Mouse (Mus musculus): Measurements from ENCODE around the gene Chst8.

Chst8 gene

DNA sequence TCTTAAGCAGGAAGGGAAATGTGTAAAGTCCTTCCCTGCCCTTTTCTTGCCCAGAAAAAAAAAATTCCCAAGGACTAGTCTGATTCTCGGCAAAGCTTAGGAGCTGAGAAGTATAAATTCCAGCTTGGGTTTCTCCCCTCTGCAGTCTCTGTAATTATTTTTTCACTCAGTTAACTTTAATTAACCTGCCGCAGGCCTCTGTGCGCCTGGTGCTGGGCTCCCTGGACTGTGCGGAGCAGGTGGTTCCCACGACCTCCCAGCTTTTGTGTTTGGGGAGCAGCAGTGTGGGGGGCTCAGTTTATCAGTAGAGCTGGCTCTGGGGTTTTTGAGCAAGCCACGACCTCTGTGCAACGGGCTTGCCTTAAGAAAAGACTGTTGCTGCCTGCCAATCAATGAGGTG lies 62.2 kb downstream of the Chst8 start:
- DNase-seq (ENCODE audit: low read depth, low spot score): no peak
- H3K36me3 ChIP-seq (ENCODE audit: control insufficient read depth, insufficient read depth, low read length, poor library complexity, severe bottlenecking): no peaks in the 10 kb centered on the region
- H3K27me3 ChIP-seq (ENCODE audit: control insufficient read depth, insufficient read depth, low read length, poor library complexity, severe bottlenecking): no peaks in the 10 kb centered on the region

DNA sequence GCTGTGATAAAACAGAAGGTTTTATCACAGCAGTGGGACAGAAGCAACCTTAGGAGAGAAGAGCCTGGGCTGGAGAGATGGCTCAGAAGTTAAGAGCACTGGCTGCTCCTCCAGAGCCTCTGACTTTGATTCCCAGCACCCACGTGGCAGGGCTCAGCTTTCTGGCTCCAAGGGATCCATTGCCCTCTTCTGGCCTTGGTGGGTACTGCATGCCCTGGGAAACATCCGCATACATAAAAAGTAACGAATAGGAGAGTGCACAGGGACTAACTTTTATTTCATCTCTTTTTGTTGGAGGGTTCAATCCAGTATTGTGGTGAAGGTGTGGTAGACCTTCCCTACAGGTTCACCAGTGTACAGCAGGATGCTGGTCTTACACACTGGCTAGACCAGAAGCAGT lies 62.8 kb downstream of the Chst8 start:
- Histone ChIP-seq H3K36me3 (ENCODE audit: control insufficient read depth, insufficient read depth, low read length, poor library complexity, severe bottlenecking) (no peaks in the 10 kb centered on the region), H3K27me3 (ENCODE audit: control insufficient read depth, insufficient read depth, low read length, poor library complexity, severe bottlenecking) (no peaks in the 10 kb centered on the region)
- DNase-seq (ENCODE audit: low read depth, low spot score): peak; percentile 1

DNA sequence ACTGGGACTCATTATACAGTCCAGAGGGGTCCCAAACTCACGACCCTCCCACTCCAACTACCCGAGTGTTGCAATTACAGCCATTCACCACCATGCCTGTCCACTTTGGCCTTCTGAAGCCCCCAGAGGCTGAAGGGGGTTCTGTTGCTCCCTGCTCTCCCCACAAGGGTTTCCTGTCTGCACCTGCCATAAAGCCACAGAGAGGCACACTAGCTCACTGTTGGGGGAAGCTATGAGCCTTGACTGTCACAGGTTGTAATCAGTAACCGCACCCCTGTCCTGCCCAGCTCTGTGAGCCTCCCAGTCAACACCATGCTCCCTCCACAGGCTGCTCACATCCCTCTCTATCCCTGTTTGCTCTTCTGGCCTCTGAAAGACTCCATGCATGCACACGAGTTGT lies 64.0 kb downstream of the Chst8 start:
- DNase-seq (ENCODE audit: low read depth, low spot score): no peak
- no peaks in the 10 kb centered on the region for H3K36me3 ChIP-seq (ENCODE audit: control insufficient read depth, insufficient read depth, low read length, poor library complexity, severe bottlenecking)
- H3K27me3 ChIP-seq (ENCODE audit: control insufficient read depth, insufficient read depth, low read length, poor library complexity, severe bottlenecking): no peaks in the 10 kb centered on the region

DNA sequence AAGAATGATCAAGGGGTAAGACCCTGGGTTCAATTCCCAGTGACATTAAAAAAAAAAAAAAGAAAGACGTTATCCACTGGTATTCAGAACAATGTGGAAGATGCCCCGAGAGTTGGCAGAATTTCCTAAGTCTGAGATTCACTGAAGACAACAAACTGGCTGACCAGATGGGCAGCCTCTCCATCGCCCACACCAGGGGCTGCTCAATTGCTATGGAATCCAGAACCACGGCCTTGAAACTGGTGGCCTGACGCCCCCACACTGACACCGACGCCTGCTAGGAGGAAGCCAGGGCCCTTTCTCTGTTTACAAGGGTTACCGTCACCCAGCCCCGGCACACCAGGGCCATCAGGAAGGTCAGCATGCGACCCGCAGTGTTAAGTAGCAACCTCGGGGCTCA lies 64.8 kb downstream of the Chst8 start:
- DNase-seq (ENCODE audit: low read depth, low spot score): no peak
- no peaks in the 10 kb centered on the region for H3K36me3 ChIP-seq (ENCODE audit: control insufficient read depth, insufficient read depth, low read length, poor library complexity, severe bottlenecking)
- H3K27me3 ChIP-seq (ENCODE audit: control insufficient read depth, insufficient read depth, low read length, poor library complexity, severe bottlenecking): no peaks in the 10 kb centered on the region

DNA sequence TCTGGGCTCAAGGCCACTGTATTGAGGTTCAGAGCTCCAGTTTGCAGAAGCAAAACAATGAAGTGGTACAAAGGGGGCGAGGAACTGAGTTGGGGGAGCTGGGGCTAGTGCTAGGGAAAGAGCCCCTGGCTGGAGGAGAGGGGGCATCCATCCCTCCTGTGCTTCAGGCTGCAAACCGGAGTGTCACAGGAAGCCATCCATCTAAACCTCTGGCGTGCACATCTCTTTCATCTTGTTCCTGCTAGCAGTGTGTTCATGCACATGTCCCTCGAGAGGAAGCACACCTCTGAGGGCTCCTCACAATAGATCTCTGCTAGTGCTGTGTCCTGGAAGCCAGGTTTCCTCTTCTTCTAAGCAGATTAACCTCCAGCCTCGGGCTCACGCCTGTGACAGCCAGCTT lies 65.9 kb downstream of the Chst8 start:
- H3K36me3 ChIP-seq (ENCODE audit: control insufficient read depth, insufficient read depth, low read length, poor library complexity, severe bottlenecking): no peaks in the 10 kb centered on the region
- DNase-seq (ENCODE audit: low read depth, low spot score): no peak
- H3K27me3 ChIP-seq (ENCODE audit: control insufficient read depth, insufficient read depth, low read length, poor library complexity, severe bottlenecking): no peaks in the 10 kb centered on the region

DNA sequence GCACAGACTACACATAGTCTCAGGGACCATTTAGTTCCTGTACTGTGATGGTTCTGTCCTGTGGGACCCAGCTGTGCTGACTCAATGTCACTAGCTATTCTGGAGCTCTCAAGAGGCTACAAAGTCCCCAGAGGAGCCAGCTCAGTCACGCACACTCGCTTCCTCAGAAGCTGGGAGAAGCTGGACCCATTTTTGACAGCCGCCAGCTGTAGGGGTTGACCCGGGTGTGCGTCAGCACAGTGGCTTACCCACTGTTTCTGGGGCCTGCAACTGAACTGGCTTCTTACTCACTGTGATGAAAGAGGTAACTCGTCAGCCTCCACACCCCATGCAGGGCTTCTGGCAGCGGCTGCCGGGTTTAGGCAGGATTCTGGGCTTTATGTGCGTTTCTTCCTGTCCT lies 66.3 kb downstream of the Chst8 start:
- Histone ChIP-seq H3K27me3 (ENCODE audit: control insufficient read depth, insufficient read depth, low read length, poor library complexity, severe bottlenecking) (no peaks in the 10 kb centered on the region), H3K36me3 (ENCODE audit: control insufficient read depth, insufficient read depth, low read length, poor library complexity, severe bottlenecking) (no peaks in the 10 kb centered on the region)
- DNase-seq (ENCODE audit: low read depth, low spot score): no peak

DNA sequence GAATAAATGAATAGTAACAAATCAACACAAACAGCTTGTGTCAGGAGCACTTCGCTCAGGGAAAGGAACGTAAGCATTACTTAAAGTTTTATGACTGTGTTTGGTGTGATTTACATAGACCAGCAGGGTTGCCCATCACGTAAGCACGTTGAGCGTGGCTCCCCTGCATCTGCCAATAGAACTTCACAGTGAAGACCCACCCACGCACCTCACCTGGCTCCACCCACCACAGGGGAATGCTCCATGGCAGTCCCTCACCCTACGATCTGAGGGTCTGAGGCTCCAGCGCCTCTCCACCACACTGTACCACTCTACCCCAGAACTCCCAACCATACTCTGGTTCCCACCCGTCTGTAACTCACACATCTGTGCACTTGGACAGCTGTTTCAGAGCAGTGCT lies 67.1 kb downstream of the Chst8 start:
- Histone ChIP-seq H3K36me3 (ENCODE audit: control insufficient read depth, insufficient read depth, low read length, poor library complexity, severe bottlenecking) (no peaks in the 10 kb centered on the region), H3K27me3 (ENCODE audit: control insufficient read depth, insufficient read depth, low read length, poor library complexity, severe bottlenecking) (no peaks in the 10 kb centered on the region)
- DNase-seq (ENCODE audit: low read depth, low spot score): no peak

DNA sequence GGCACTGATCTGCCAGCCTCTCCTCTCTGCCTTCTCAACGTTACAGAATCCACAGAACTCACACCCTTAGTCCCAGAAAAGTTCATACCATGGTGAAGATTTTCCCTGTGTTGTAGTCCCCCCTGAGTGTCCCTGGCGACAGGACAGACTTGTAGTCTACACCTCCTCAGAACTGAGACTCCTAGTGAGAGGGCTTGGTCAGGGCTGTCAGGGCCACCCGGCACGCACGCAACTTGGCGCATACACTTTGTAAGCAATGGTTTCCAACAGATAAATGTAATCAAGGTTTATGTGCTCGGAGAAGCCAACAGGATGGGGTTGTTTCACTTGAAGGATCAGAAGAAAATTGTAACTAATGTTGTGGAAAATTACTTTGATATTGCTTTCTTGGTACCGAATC lies 67.5 kb downstream of the Chst8 start:
- Histone ChIP-seq H3K36me3 (ENCODE audit: control insufficient read depth, insufficient read depth, low read length, poor library complexity, severe bottlenecking) (no peaks in the 10 kb centered on the region), H3K27me3 (ENCODE audit: control insufficient read depth, insufficient read depth, low read length, poor library complexity, severe bottlenecking) (no peaks in the 10 kb centered on the region)
- DNase-seq (ENCODE audit: low read depth, low spot score): no peak

DNA sequence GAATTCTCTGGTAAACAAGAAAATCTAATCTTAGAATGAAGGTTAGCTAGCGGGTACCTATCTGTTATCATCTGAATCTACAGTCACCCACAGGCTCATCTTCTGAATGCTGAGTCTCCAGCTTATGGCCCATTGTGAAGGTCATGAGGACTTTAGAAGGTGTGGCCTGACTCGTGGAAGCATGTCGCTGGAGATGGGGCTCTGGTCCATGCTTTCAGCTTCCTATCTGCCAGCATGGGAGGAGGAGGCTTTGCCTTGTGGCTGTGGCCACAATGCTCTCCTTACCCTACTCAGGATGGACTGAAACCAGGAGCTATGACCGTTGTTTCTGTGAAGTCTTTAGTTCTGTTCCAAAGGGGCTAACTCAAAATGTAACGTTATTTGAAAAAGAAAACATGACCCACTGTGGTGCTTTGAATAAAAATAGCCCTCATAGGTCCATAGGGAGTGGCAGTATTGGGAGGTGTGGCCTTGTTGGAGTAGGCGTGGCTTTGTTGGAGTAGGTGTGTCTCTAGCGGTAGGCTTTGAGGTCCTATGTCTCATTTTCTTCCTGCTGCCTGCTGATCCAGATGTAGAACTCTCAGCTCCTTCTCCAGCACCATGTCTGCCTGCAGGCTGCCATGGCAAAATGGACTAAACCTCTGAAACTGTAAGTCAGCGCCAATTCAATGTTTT lies 69.0 kb downstream of the Chst8 start:
- no peaks in the 10 kb centered on the region for H3K36me3 ChIP-seq (ENCODE audit: control insufficient read depth, insufficient read depth, low read length, poor library complexity, severe bottlenecking)
- H3K27me3 ChIP-seq (ENCODE audit: control insufficient read depth, insufficient read depth, low read length, poor library complexity, severe bottlenecking): no peaks in the 10 kb centered on the region
- DNase-seq (ENCODE audit: low read depth, low spot score): no peak

DNA sequence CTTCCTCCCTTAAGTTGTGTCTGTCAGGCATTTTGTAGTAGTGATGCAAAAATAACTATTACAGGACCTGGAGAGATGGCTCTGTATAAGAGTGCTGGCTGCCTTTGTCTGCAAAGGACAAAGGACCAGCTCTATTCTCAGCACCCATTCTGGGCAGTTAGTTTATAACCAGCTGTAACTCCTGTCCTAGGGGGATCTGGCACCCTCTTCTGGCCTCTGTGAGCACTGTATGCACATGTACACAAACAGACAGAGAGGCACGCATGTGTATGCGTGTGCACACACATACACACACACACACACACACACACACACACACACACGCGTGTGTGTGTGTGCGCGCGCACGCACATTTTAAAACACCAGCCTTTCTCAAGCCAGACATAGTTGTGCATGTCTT lies 73.1 kb downstream of the Chst8 start:
- DNase-seq (ENCODE audit: low read depth, low spot score): no peak
- no peaks in the 10 kb centered on the region for H3K36me3 ChIP-seq (ENCODE audit: control insufficient read depth, insufficient read depth, low read length, poor library complexity, severe bottlenecking)
- no peaks in the 10 kb centered on the region for H3K27me3 ChIP-seq (ENCODE audit: control insufficient read depth, insufficient read depth, low read length, poor library complexity, severe bottlenecking)

DNA sequence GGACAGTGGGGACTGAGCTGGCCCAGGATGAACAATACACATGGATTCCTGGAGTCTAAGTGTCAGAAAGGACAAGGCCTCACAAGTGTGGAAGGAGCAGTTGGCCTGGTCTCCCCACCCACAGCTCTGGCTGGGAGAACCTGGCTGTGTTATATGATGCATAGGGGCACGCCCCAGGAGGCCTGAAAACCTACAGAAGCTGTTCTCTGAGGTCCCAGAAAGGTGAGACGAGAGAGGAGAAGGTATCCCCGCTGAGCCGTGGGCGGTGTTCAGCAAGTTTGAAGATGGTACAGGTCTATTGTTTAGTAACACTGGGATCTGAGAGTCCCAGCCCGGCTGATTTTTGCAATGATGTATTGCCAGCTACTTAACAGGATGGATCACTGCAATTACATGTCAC lies 75.3 kb downstream of the Chst8 start:
- DNase-seq (ENCODE audit: low read depth, low spot score): no peak
- Histone ChIP-seq H3K27me3 (ENCODE audit: control insufficient read depth, insufficient read depth, low read length, poor library complexity, severe bottlenecking) (no peaks in the 10 kb centered on the region), H3K36me3 (ENCODE audit: control insufficient read depth, insufficient read depth, low read length, poor library complexity, severe bottlenecking) (no peaks in the 10 kb centered on the region)

DNA sequence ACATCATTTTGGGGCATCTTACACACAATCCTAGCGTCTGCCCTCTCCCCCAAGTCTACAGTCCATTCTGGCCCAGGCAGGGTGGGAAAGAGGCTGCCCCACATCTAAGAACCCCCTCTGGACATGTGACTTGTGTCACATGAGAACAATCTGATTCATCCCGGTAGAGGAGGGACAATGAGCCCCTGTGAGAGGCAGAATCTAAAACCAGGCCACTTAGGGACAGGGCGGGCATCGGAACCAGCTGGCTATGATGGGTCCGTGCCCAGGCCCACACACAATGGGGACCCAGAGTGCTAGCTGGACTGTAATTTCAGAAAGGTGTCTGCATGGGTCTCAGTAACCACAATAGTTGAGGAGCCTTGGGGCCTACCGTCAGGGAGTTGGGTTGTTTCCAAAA lies 78.2 kb downstream of the Chst8 start:
- Histone ChIP-seq H3K36me3 (ENCODE audit: control insufficient read depth, insufficient read depth, low read length, poor library complexity, severe bottlenecking) (no peaks in the 10 kb centered on the region), H3K27me3 (ENCODE audit: control insufficient read depth, insufficient read depth, low read length, poor library complexity, severe bottlenecking) (no peaks in the 10 kb centered on the region)
- no peak for DNase-seq (ENCODE audit: low read depth, low spot score)

DNA sequence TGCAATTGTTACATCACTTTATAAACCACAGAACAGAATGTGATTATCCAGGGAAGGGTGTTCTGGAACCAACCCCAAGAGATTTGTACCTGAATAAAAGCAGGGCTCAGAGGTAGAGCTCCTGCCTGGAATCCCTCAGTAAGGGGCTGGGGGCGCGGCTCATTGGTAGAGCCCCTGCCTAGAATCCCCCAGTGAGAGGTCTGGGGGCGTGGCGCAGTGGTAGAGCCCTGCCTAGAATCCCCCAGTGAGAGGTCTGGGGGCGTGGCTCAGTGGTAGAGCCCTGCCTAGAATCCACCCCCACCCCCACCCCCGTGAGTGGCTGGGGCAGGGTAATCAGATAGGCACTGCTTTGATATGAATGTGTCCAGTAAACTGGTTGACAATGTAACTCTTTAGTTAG lies 83.6 kb downstream of the Chst8 start:
- H3K36me3 ChIP-seq (ENCODE audit: control insufficient read depth, insufficient read depth, low read length, poor library complexity, severe bottlenecking): no peaks in the 10 kb centered on the region
- no peaks in the 10 kb centered on the region for H3K27me3 ChIP-seq (ENCODE audit: control insufficient read depth, insufficient read depth, low read length, poor library complexity, severe bottlenecking)
- DNase-seq (ENCODE audit: low read depth, low spot score): no peak

DNA sequence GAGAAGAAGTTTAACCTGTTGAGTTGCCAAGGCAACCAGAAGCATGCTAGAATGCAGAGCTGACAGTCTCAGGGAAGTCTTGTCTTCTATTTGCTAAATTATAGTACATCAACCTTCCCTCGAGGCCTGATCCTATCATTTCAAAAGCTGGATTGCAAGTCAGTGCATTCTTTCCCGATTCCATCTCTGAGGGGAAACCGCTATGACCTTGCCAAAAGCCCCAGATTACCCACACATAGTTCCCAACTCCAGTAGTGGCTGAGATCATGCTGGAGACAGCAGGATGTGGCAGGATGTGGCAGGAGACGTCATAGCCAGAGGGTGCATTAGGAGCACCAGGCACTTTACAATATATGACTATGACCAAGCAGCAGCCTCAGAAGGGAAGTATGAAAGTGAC lies 87.3 kb downstream of the Chst8 start:
- no peak for DNase-seq (ENCODE audit: low read depth, low spot score)
- Histone ChIP-seq H3K36me3 (ENCODE audit: control insufficient read depth, insufficient read depth, low read length, poor library complexity, severe bottlenecking) (no peaks in the 10 kb centered on the region), H3K27me3 (ENCODE audit: control insufficient read depth, insufficient read depth, low read length, poor library complexity, severe bottlenecking) (no peaks in the 10 kb centered on the region)

DNA sequence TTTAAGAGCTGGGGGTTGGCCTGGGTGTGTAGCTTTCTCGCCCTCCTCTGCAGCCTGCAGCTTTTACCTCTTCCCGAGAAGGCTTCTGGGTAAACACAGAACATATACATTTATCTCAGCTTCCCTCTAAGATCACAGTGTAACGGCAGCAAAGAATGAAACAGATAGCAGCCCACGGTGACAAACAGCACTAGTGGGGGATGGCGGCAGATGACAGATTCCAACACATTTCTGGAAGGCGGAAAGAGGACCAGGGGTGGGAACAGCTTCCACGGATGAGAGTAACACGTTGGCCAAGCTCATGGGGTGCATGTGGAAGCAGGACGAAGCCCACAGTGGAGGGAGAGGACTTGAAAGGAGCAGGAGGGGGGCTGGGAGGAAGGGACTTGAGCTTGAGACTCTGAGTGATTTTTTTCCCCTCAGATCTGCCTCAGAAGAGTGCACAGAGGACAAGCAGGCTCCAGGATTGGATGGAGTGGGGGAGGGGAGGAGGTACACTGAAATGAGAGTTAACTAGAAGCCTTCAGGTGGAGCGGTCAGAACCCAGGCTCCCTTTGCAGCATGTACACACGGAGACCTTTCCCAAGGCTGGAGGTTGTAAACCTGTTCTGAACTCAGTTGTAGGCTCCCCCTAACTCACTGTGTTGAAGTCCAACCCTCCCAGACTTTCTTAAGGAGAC lies 89.8 kb downstream of the Chst8 start:
- no peak for DNase-seq (ENCODE audit: low read depth, low spot score)
- Histone ChIP-seq H3K27me3 (ENCODE audit: control insufficient read depth, insufficient read depth, low read length, poor library complexity, severe bottlenecking) (no peaks in the 10 kb centered on the region), H3K36me3 (ENCODE audit: control insufficient read depth, insufficient read depth, low read length, poor library complexity, severe bottlenecking) (no peaks in the 10 kb centered on the region)

DNA sequence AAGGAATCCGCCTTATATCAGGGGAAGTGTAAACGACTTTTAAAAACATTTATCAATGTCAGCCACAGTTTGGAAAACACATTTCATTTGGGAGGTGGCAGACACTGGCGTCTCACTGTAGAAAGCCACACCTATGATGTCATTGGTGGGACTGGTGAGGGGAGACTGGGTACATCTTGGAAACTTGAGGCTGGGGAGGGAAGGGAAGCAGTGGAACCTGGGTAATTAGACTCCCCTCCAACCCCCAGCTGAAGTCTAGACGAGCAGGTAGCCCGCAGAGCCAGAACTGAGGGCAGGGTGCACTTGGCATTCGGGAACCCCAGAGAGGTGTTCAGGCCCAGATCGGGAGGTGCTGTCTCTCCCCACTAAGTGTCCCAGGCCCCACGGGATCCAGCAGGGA lies 90.4 kb downstream of the Chst8 start:
- H3K36me3 ChIP-seq (ENCODE audit: control insufficient read depth, insufficient read depth, low read length, poor library complexity, severe bottlenecking): no peaks in the 10 kb centered on the region
- no peak for DNase-seq (ENCODE audit: low read depth, low spot score)
- no peaks in the 10 kb centered on the region for H3K27me3 ChIP-seq (ENCODE audit: control insufficient read depth, insufficient read depth, low read length, poor library complexity, severe bottlenecking)
